Mouse (Mus musculus): ENCODE measurements around the gene Gabarapl2. TPM values are rescaled to one million over a fixed set of nuclear protein-coding genes. Genes with fewer than 3 reads are reported as not detected.
A peak's percentile ranks its signal among the peaks of the same experiment; 100 is the strongest.
"Not testable (repeated sequence)": the region's sequence is repeated elsewhere in the genome, so short reads cannot be mapped to it uniquely, and the experiment has no call there.

The Gabarapl2 gene
- total RNA-seq, 2 experiments from 2014 or later = 128 to 136 TPM

- intact Hi-C loops (cut with DNase I) = no loop called here
- DNase-seq = peak; percentile 85
Measured at GRCm38 (mm10) chr8:111933348-111934076, 7.0 kb upstream of the Gabarapl2 start, which contains the start of gene Tmem231. Tmem231 (minus strand) TSS chr8:111933881.

DNA sequence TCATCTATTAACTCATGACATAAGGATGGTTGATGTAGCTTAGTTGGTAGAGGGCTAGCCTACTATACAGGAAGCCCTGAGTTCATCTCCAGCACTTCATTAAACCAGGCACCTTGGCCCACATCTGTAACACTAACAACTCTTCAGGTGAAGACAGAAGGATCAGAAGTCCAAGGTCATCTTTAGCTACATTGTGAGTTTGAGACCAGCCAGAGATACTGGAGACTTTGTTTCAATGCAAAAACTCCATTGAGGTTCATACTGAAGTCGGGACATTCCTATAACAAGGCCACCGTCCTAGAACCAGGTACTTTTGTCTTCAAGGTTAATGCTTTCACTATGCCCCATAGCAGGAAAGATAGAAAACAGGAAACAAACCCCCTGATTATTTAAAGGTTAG is 6.3 kb upstream of the Gabarapl2 start:
- no peak for DNase-seq
- intact Hi-C loops (cut with DNase I) = no loop called here

DNA sequence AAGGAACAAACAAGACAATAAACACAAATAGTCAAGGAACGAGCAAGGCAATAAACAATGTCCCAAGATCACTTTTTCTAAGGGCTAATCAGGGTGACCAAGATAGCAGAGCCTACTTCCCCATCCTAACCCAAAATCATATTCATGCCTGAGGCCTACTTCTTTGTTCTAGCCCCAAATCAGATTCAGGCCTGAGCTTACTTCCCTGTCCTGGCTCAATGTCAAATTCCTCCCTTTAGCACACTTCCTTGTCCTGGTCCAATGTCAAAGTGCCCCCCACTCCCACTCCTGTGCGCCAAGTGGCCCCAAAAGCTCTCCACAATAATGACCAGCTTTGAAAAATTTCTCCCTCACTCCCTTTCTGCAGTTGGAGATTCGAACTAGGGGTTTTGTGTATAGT is 3.3 kb upstream of the Gabarapl2 start:
- intact Hi-C loops (cut with DNase I) = no loop called here
- no peak for DNase-seq

- DNase-seq; intact Hi-C loops (cut with DNase I): not testable (repeated sequence)
Measured at GRCm38 (mm10) chr8:111938076-111938985, 2.2 kb upstream of the Gabarapl2 start.

GRCm38 (mm10) chr8:111939516-111940142 is 874 bp upstream of the Gabarapl2 start:
- intact Hi-C loops (cut with DNase I) = loop anchor here (2.0 kb wide), 1 partner anchor 53 kb away; the partner anchor contains the start of gene Adat1
- peak; percentile 20 to 22 for DNase-seq

GRCm38 (mm10) chr8:111941101-111941454 is 575 bp downstream of the Gabarapl2 start:
- intact Hi-C loops (cut with DNase I) = loop anchor here (2.0 kb wide), 1 partner anchor 52 kb away; the partner anchor contains the start of gene Adat1
- peak; percentile 44 to 56 for DNase-seq

DNA sequence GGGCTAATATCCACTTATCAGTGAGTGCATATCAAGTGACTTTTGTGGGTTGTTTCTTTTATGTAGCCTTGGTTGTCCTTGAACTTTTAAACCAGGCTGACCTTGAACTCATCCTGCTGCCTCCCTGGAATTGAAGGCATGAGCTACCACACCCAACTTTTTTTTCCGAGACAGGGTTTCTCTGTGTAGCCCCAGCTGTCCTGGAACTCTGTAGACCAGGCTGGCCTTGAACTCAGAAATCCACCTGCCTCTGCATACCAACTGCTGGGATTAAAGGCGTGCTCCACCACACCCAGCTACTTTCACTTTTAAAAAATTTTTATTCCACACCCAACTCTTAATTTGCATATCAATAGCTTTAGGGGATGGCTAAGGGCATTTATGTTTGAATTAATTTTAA is 3.0 kb downstream of the Gabarapl2 start:
- intact Hi-C loops (cut with DNase I) = no loop called here

GRCm38 (mm10) chr8:111947144-111947543 is 6.6 kb downstream of the Gabarapl2 start:
- intact Hi-C loops (cut with DNase I) = no loop called here
- no peak for DNase-seq

More for the DNA sequence above, 3.0 kb downstream of the Gabarapl2 start:
- DNase-seq = no peak

- no peak for DNase-seq
- intact Hi-C loops (cut with DNase I) = no loop called here
Measured at GRCm38 (mm10) chr8:111947954-111948353, 7.5 kb downstream of the Gabarapl2 start.

DNA sequence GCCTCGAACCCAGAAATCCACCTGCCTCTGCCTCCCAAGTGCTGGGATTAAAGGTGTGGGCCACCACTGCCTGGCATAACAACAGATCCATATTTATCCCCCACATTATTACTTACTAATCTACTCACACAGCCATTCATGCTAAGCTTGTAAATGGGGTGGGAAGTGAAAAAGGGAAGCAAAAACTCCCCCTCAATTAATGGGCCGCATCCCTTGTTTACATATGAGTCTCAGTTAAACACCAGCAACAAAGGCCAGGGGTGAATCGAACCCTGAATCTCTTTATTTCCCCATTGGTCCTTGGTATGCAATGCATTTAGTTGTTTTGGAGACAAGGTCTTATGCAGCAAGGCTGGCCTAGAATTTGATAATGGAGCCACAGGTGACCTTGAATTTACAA is 10.3 kb downstream of the Gabarapl2 start:
- intact Hi-C loops (cut with DNase I) = no loop called here
- no peak for DNase-seq

DNA sequence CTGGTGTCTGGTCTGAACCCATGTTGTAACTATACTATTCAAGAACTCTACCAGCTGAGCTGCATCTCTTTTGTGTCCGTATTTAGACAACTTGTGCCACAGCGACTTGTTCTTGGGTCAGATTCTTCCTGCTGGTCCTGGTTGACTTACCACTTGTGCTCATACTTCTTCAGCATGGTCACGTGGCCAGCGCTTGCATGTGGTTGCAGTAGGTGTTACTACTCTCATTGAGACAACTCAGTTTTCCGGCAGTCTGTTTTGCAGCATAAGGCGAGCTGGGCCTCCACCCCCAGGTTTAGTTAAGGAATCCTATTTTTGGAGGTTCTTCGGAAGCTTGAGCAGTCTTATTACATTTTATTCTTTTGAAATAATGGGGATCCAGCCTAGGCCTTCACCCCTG is 10.8 kb downstream of the Gabarapl2 start:
- intact Hi-C loops (cut with DNase I) = no loop called here
- DNase-seq = no peak

DNA sequence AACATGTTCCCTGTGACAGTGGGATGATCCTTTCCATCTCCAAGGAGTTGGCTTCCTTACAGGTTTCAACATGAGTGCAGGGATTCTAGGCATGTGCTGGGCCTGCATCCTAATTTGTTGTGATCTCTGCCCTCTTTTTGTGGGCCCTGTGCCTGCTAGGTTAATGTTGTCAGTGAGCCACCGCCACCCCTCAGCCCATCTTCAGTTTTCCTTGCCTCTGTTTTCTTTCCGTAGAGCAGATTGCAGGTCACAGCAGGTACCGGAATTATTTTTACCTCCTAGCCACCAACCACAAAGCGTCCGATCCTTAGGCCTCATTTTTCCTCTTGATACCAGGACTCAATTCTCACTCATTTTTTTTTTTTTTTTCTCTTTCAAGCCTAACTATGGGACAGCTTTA is 11.4 kb downstream of the Gabarapl2 start:
- no peak for DNase-seq
- intact Hi-C loops (cut with DNase I) = no loop called here

DNA sequence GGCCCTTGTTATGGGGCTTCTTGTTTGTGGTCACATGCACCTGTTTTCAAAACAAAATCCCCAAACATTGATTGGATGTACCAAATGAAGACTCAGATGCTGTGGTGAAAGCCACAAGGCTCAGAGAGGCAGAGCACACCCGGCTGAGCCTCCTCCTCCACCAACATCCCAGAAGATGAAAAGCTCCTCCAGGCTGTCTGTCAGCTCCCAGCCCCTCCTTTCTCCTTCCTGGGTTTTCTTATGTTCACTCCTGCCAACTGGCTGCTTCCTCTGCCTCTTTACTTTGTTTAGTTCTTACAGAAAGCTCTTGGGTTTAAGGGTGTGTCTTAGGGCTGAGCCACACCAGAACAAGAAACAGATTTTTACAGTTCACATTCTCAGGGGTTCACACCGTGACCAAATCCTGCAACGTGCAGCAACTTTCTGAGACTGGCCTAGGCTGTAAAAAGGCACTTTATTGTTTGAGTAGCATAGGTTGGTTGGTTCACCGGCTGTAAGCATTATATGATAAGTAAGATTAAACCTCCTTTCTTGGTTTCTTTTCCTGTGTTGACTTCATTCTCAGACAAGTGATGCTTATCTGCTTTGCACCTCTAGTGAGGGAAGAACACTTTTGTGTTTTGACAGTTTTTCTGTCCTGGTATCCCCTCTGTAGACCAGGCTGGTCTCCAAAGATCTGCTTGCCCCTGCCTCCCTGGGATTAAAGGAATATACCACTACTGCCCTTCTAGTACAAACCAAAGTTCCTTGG is 14.5 kb downstream of the Gabarapl2 start:
- no peak for DNase-seq
- intact Hi-C loops (cut with DNase I) = no loop called here

GRCm38 (mm10) chr8:111955879-111956278 is 15.4 kb downstream of the Gabarapl2 start:
- no peak for DNase-seq
- intact Hi-C loops (cut with DNase I) = no loop called here

- intact Hi-C loops (cut with DNase I) = no loop called here
Measured at GRCm38 (mm10) chr8:111957231-111957630, 16.7 kb downstream of the Gabarapl2 start.

GRCm38 (mm10) chr8:111960591-111961321 is 20.3 kb downstream of the Gabarapl2 start:
- intact Hi-C loops (cut with DNase I) = no loop called here
- DNase-seq = no peak

More at GRCm38 (mm10) chr8:111957231-111957630, 16.7 kb downstream of the Gabarapl2 start:
- no peak for DNase-seq

DNA sequence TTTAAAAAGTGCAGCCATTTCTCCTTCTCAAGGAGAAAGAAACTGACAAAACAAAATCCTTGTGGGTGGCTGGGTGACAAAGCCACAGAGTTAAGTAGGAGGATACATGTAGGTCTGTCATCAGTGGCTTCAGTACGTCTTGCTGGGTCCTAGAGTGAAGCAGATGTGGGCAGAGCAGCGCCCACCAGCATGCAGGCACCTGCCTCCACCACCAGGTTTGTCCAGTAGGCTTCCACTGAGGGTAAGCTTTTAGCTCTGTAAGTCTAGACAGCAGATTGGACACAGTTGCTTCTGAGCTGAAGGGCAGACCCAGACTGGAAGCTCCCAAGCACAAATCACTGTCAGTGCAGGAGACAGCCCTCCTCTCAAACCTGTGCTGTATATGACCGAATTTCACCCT is 20.8 kb downstream of the Gabarapl2 start:
- DNase-seq = no peak
- intact Hi-C loops (cut with DNase I) = no loop called here

DNA sequence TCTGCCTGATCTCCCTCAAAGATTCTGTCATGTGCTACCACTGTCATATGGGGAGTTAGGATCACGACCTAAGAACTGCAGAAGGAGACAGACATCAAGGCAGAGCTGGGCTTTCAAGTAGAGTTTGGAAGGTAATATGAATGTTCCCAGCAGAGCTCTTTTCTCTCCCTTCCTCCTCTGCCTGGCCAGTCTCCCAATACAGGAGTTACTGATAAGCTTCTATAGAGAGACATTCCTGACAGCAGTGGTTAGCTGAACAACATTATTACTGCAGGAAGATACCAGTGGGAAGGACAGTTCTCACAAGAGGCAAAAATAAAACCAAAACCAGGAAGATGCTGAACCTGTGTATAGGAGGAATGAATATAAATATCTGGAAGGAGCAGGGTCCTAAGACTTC is 22.1 kb downstream of the Gabarapl2 start:
- DNase-seq = no peak

DNA sequence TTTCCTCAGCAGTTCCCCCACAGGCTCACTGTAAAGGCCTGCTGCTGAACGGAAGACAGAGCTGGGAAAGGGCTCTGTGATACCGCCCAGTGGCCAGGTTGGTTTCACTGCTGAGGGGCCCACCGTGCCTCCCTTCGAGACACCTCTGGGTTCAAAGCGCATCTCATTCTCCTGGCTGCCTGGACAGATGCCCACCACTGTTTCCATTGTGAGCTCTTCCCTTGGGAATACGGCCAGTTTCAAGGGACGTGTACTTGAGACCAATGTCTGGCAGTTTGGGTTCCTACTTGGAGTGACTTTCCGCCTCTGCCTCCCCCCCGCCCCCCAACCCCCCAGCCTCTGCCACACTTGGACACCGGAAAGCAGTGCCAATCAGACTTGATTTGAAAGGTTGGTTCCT is 22.6 kb downstream of the Gabarapl2 start:
- intact Hi-C loops (cut with DNase I) = no loop called here
- no peak for DNase-seq

More for the DNA sequence above, 22.1 kb downstream of the Gabarapl2 start:
- intact Hi-C loops (cut with DNase I) = no loop called here
